ENCODE assay signal across 13 mouse cellular contexts in genomic region chr9:118964263-118965034, GRCm38 (mm10). TPM values are rescaled to one million over a fixed set of nuclear protein-coding genes. Genes with fewer than 3 reads are reported as not detected.
DNase-seq lines count a peak whose midpoint lies in the region; ATAC-seq and TF ChIP-seq lines count a peak whose summit lies in the region.
"Had no signal": no experiment of that assay in that cellular context is flagged by ENCODE, and none has a peak within 500 bp of the region (broad histone marks: within the 10 kb centered on the region; RNA-seq: fewer than 3 reads in every experiment).

No protein-coding gene starts in this region.

- peaks cover 25% of the 10 kb centered on the region for H3K4me1 ChIP-seq in heart, embryonic 10.5 days
- peaks cover 26% of the 10 kb centered on the region for H3K4me1 ChIP-seq in heart, embryonic 12.5 days (replicated peaks)
- H3K4me1 ChIP-seq in kidney, postnatal 0 days (replicated peaks; ENCODE audit: insufficient read depth, low read length): peaks cover 38% of the 10 kb centered on the region
- H3K4me1 ChIP-seq in kidney, adult 2 months (ENCODE audit: control insufficient read depth, insufficient read depth, low read length): peaks cover 13% of the 10 kb centered on the region
- peaks cover 28% of the 10 kb centered on the region for H3K4me1 ChIP-seq in limb, embryonic 15.5 days

- H3K4me2 ChIP-seq in heart, embryonic 12.5 days: no peak overlapping the region
- H3K4me2 ChIP-seq in kidney, postnatal 0 days (ENCODE audit: low read length): no peak overlapping the region
- no peak overlapping the region for H3K4me2 ChIP-seq in limb, embryonic 15.5 days

- no peak for TF ChIP-seq CTCF in kidney, postnatal 0 days (IDR thresholded peaks at IDR 0.05; ENCODE audit: low read depth)
- no peak for TF ChIP-seq CTCF in kidney, adult 2 months (conservative IDR thresholded peaks at IDR 0.05; ENCODE audit: insufficient read depth, insufficient read length, low read depth, low read length)

- H3K9me3 ChIP-seq in heart, embryonic 10.5 days: no peaks in the 10 kb centered on the region
- 0 out of 2 replicates have a peak, but pooled peaks cover 7% of the 10 kb centered on the region for H3K9me3 ChIP-seq in heart, embryonic 12.5 days (replicated peaks)
- no peaks in the 10 kb centered on the region for H3K9me3 ChIP-seq in kidney, postnatal 0 days (replicated peaks; ENCODE audit: low read length)
- H3K9me3 ChIP-seq in limb, embryonic 15.5 days: no peaks in the 10 kb centered on the region

- no peak for ATAC-seq in heart, embryonic 12.5 days (ENCODE audit: insufficient number of reproducible peaks, low FRiP score)
- peak; percentile 41 for ATAC-seq in kidney, postnatal 0 days (replicated peaks; ENCODE audit: low FRiP score, low read depth)
- ATAC-seq in limb, embryonic 15.5 days (ENCODE audit: insufficient number of reproducible peaks, low FRiP score, low TSS enrichment, low read depth): peak; percentile 26; the same call in 1 of the 2 replicates
- ATAC-seq: Patski had no signal

- no peak for DNase-seq in heart, embryonic 10.5 days (ENCODE audit: low spot score)
- peak; percentile 80 for DNase-seq in kidney, postnatal 0 days (ENCODE audit: low spot score)
- no peak for DNase-seq in kidney, adult 2 months
- DNase-seq in brain, adult 2 months (ENCODE audit: low read depth, low spot score): peak; percentile 66
- DNase-seq in ovary, postnatal 36 days (ENCODE audit: low spot score): no peak
- DNase-seq in thymus, postnatal 14 days: no peak
- DNase-seq: cerebellum, adult 18-20 months; right cerebral cortex, postnatal 4 days; thymus, postnatal 25 days had no signal

- no peak for TF ChIP-seq POLR2A in kidney, adult 2 months (IDR thresholded peaks at IDR 0.05; ENCODE audit: low read depth, low read length)

- H3K27me3 ChIP-seq in heart, embryonic 10.5 days (ENCODE audit: insufficient read depth, poor library complexity, severe bottlenecking): no peaks in the 10 kb centered on the region
- H3K27me3 ChIP-seq in heart, embryonic 12.5 days (replicated peaks): no peaks in the 10 kb centered on the region
- no peaks in the 10 kb centered on the region for H3K27me3 ChIP-seq in kidney, postnatal 0 days (ENCODE audit: insufficient read depth, low read length)
- no peaks in the 10 kb centered on the region for H3K27me3 ChIP-seq in kidney, adult 2 months (replicated peaks; ENCODE audit: control insufficient read depth, insufficient read depth, low read length)
- no peaks in the 10 kb centered on the region for H3K27me3 ChIP-seq in limb, embryonic 15.5 days
- H3K27me3 ChIP-seq: Patski had no signal

- H3K4me3 ChIP-seq in heart, embryonic 10.5 days: no peak overlapping the region
- H3K4me3 ChIP-seq in heart, embryonic 12.5 days: no peak overlapping the region
- H3K4me3 ChIP-seq in kidney, postnatal 0 days (replicated peaks; ENCODE audit: low read depth, low read length): no peak overlapping the region
- H3K4me3 ChIP-seq in kidney, adult 2 months (ENCODE audit: insufficient read depth, low read depth, low read length): no peak overlapping the region
- H3K4me3 ChIP-seq in limb, embryonic 15.5 days: no peak overlapping the region

- 0 out of 2 replicates have a peak overlapping the region, but pooled peaks have one; percentile 0 for H3K27ac ChIP-seq in heart, embryonic 10.5 days
- H3K27ac ChIP-seq in heart, embryonic 12.5 days (ENCODE audit: poor library complexity, severe bottlenecking): no peak overlapping the region
- peak overlapping the region; percentile 57; the same call in 1 of the 2 replicates for H3K27ac ChIP-seq in kidney, postnatal 0 days
- no peak overlapping the region for H3K27ac ChIP-seq in kidney, adult 2 months (ENCODE audit: insufficient read depth, low read depth, low read length)
- H3K27ac ChIP-seq in limb, embryonic 15.5 days: peak overlapping the region; percentile 17; the same call in 1 of the 2 replicates
- H3K27ac ChIP-seq: liver, embryonic 14.5 days had no signal

- H3K9ac ChIP-seq in heart, embryonic 12.5 days: no peak overlapping the region
- H3K9ac ChIP-seq in kidney, postnatal 0 days (ENCODE audit: low read depth, low read length): no peak overlapping the region
- no peak overlapping the region for H3K9ac ChIP-seq in limb, embryonic 15.5 days
- H3K9ac ChIP-seq: liver, embryonic 14.5 days had no signal

- peaks cover 17% of the 10 kb centered on the region for H3K36me3 ChIP-seq in heart, embryonic 10.5 days
- peaks cover 25% of the 10 kb centered on the region for H3K36me3 ChIP-seq in heart, embryonic 12.5 days
- H3K36me3 ChIP-seq in kidney, postnatal 0 days (ENCODE audit: insufficient read depth, low read length): 0 out of 2 replicates have a peak, but pooled peaks cover 9% of the 10 kb centered on the region
- H3K36me3 ChIP-seq in kidney, adult 2 months (ENCODE audit: control insufficient read depth, insufficient read depth, low read length): no peaks in the 10 kb centered on the region
- peaks cover 5% of the 10 kb centered on the region for H3K36me3 ChIP-seq in limb, embryonic 15.5 days

- 76% methylated on average over 18 of the region's 18 CpGs for WGBS in heart, embryonic 10.5 days
- 73% methylated on average over 18 of the region's 18 CpGs for WGBS in heart, embryonic 12.5 days
- WGBS in kidney, postnatal 0 days: 23% methylated on average over 18 of the region's 18 CpGs
- 41% methylated on average over 18 of the region's 18 CpGs for WGBS in kidney, adult 2 months
- WGBS in limb, embryonic 15.5 days: 37% methylated on average over 18 of the region's 18 CpGs

RNA-seq across cellular contexts. Expression of gene Ctdspl, which starts 38.2 kb away (rescaled TPM):
- 8.8 and 10.2 TPM in 2 replicates for polyA plus RNA-seq in heart, embryonic 10.5 days (2016; fragmentation: Nextera tagmentation; extraction: Ambion mirVana)
- 7.8 and 9.7 TPM in 2 replicates for polyA plus RNA-seq in heart, embryonic 12.5 days (2016; fragmentation: Nextera tagmentation; extraction: Ambion mirVana)
- 21.9 and 24.2 TPM in 2 replicates for polyA plus RNA-seq in kidney, postnatal 0 days (2015; fragmentation: Nextera tagmentation; extraction: Ambion mirVana)
- 39.2 and 40.3 TPM in 2 replicates for polyA plus RNA-seq in kidney, adult 2 months (2012; rRNA removed)
- 17.0 and 19.2 TPM in 2 replicates for polyA plus RNA-seq in limb, embryonic 15.5 days (2015; fragmentation: Nextera tagmentation; extraction: Ambion mirVana)

Comparison
In these comparisons a context has a peak if more than half of its experiments do, and no peak if none do; other contexts are left out.
1. DNase-seq: peak in kidney, postnatal 0 days (single experiment) and brain, adult 2 months (single experiment); none in heart, embryonic 10.5 days (single experiment), kidney, adult 2 months (single experiment), ovary, postnatal 36 days (single experiment) and thymus, postnatal 14 days (single experiment).
2. H3K27ac ChIP-seq: peak in heart, embryonic 10.5 days (single experiment), kidney, postnatal 0 days (single experiment) and limb, embryonic 15.5 days (single experiment); none in heart, embryonic 12.5 days (single experiment) and kidney, adult 2 months (single experiment).